Mouse (Mus musculus): ENCODE results near the gene Ptprm. TPM values are rescaled to one million over a fixed set of nuclear protein-coding genes. Genes with fewer than 3 reads are reported as not detected.
A peak's percentile ranks its signal among the peaks of the same experiment; 100 is the strongest.

Ptprm gene
- total RNA-seq, 1 experiment from 2014 or later: not detected

- ATAC-seq (replicated peaks in 1 of 2; ENCODE audit: insufficient read depth in 1 of 2, low FRiP score in 2 of 2, low TSS enrichment in 1 of 2, low read depth in 1 of 2, poor library complexity in 2 of 2, severe bottlenecking in 2 of 2): no peak
These were observed 91.2 kb downstream of the Ptprm start for GRCm38 (mm10) chr17:67263024-67263423.

GRCm38 (mm10) chr17:67260016-67260415 lies 94.2 kb downstream of the Ptprm start:
- no peak for ATAC-seq (replicated peaks in 1 of 2; ENCODE audit: insufficient read depth in 1 of 2, low FRiP score in 2 of 2, low TSS enrichment in 1 of 2, low read depth in 1 of 2, poor library complexity in 2 of 2, severe bottlenecking in 2 of 2)

- ATAC-seq (replicated peaks in 1 of 2; ENCODE audit: insufficient read depth in 1 of 2, low FRiP score in 2 of 2, low TSS enrichment in 1 of 2, low read depth in 1 of 2, poor library complexity in 2 of 2, severe bottlenecking in 2 of 2): no peak
These were observed 96.5 kb downstream of the Ptprm start for GRCm38 (mm10) chr17:67257780-67258179.

- no peak for ATAC-seq (replicated peaks in 1 of 2; ENCODE audit: insufficient read depth in 1 of 2, low FRiP score in 2 of 2, low TSS enrichment in 1 of 2, low read depth in 1 of 2, poor library complexity in 2 of 2, severe bottlenecking in 2 of 2)
These were observed 98.1 kb downstream of the Ptprm start for GRCm38 (mm10) chr17:67256171-67256570.

GRCm38 (mm10) chr17:67253445-67253844 lies 100.8 kb downstream of the Ptprm start:
- no peak for ATAC-seq (replicated peaks in 1 of 2; ENCODE audit: insufficient read depth in 1 of 2, low FRiP score in 2 of 2, low TSS enrichment in 1 of 2, low read depth in 1 of 2, poor library complexity in 2 of 2, severe bottlenecking in 2 of 2)

GRCm38 (mm10) chr17:67252992-67253391 lies 101.3 kb downstream of the Ptprm start:
- no peak for ATAC-seq (replicated peaks in 1 of 2; ENCODE audit: insufficient read depth in 1 of 2, low FRiP score in 2 of 2, low TSS enrichment in 1 of 2, low read depth in 1 of 2, poor library complexity in 2 of 2, severe bottlenecking in 2 of 2)

GRCm38 (mm10) chr17:67245273-67245875 lies 108.9 kb downstream of the Ptprm start:
- no peak for ATAC-seq (replicated peaks in 1 of 2; ENCODE audit: insufficient read depth in 1 of 2, low FRiP score in 2 of 2, low TSS enrichment in 1 of 2, low read depth in 1 of 2, poor library complexity in 2 of 2, severe bottlenecking in 2 of 2)

- no peak for ATAC-seq (replicated peaks in 1 of 2; ENCODE audit: insufficient read depth in 1 of 2, low FRiP score in 2 of 2, low TSS enrichment in 1 of 2, low read depth in 1 of 2, poor library complexity in 2 of 2, severe bottlenecking in 2 of 2)
These were observed 111.3 kb downstream of the Ptprm start for GRCm38 (mm10) chr17:67242774-67243495.

- no peak for ATAC-seq (replicated peaks in 1 of 2; ENCODE audit: insufficient read depth in 1 of 2, low FRiP score in 2 of 2, low TSS enrichment in 1 of 2, low read depth in 1 of 2, poor library complexity in 2 of 2, severe bottlenecking in 2 of 2)
These were observed 112.1 kb downstream of the Ptprm start for GRCm38 (mm10) chr17:67241951-67242773.

GRCm38 (mm10) chr17:67238866-67239265 lies 115.4 kb downstream of the Ptprm start:
- ATAC-seq (replicated peaks in 1 of 2; ENCODE audit: insufficient read depth in 1 of 2, low FRiP score in 2 of 2, low TSS enrichment in 1 of 2, low read depth in 1 of 2, poor library complexity in 2 of 2, severe bottlenecking in 2 of 2): no peak

- no peak for ATAC-seq (replicated peaks in 1 of 2; ENCODE audit: insufficient read depth in 1 of 2, low FRiP score in 2 of 2, low TSS enrichment in 1 of 2, low read depth in 1 of 2, poor library complexity in 2 of 2, severe bottlenecking in 2 of 2)
These were observed 116.8 kb downstream of the Ptprm start for GRCm38 (mm10) chr17:67237407-67237806.

GRCm38 (mm10) chr17:67233063-67233462 lies 121.2 kb downstream of the Ptprm start:
- no peak for ATAC-seq (replicated peaks in 1 of 2; ENCODE audit: insufficient read depth in 1 of 2, low FRiP score in 2 of 2, low TSS enrichment in 1 of 2, low read depth in 1 of 2, poor library complexity in 2 of 2, severe bottlenecking in 2 of 2)

- ATAC-seq (replicated peaks in 1 of 2; ENCODE audit: insufficient read depth in 1 of 2, low FRiP score in 2 of 2, low TSS enrichment in 1 of 2, low read depth in 1 of 2, poor library complexity in 2 of 2, severe bottlenecking in 2 of 2): no peak
These were observed 127.3 kb downstream of the Ptprm start for GRCm38 (mm10) chr17:67226991-67227390.

GRCm38 (mm10) chr17:67215326-67215725 lies 138.9 kb downstream of the Ptprm start:
- no peak for ATAC-seq (replicated peaks in 1 of 2; ENCODE audit: insufficient read depth in 1 of 2, low FRiP score in 2 of 2, low TSS enrichment in 1 of 2, low read depth in 1 of 2, poor library complexity in 2 of 2, severe bottlenecking in 2 of 2)

- ATAC-seq (replicated peaks in 1 of 2; ENCODE audit: insufficient read depth in 1 of 2, low FRiP score in 2 of 2, low TSS enrichment in 1 of 2, low read depth in 1 of 2, poor library complexity in 2 of 2, severe bottlenecking in 2 of 2): no peak
These were observed 140.5 kb downstream of the Ptprm start for GRCm38 (mm10) chr17:67213711-67214110.

GRCm38 (mm10) chr17:67209676-67210344 lies 144.4 kb downstream of the Ptprm start:
- ATAC-seq (replicated peaks in 1 of 2; ENCODE audit: insufficient read depth in 1 of 2, low FRiP score in 2 of 2, low TSS enrichment in 1 of 2, low read depth in 1 of 2, poor library complexity in 2 of 2, severe bottlenecking in 2 of 2): no peak

- ATAC-seq (replicated peaks in 1 of 2; ENCODE audit: insufficient read depth in 1 of 2, low FRiP score in 2 of 2, low TSS enrichment in 1 of 2, low read depth in 1 of 2, poor library complexity in 2 of 2, severe bottlenecking in 2 of 2): peak; percentile 62 to 74
These were observed 145.7 kb downstream of the Ptprm start for GRCm38 (mm10) chr17:67208600-67208999.

- peak in 1 of 2 experiments; percentile 37; a peak in 1 of 4 replicates for ATAC-seq (replicated peaks in 1 of 2; ENCODE audit: insufficient read depth in 1 of 2, low FRiP score in 2 of 2, low TSS enrichment in 1 of 2, low read depth in 1 of 2, poor library complexity in 2 of 2, severe bottlenecking in 2 of 2)
These were observed 147.3 kb downstream of the Ptprm start for GRCm38 (mm10) chr17:67206984-67207383.

Data from hematopoietic stem cell, adult 5-6 weeks (primary cell).